Mouse (Mus musculus) hindbrain, postnatal 0 days (tissue): ENCODE measurements around the gene Trpv1. TPM values are rescaled to one million over a fixed set of nuclear protein-coding genes. Genes with fewer than 3 reads are reported as not detected.

Experiments used
- ATAC-seq: fragments of 200-750 bp; cut with Nextera tagmentation; 2 replicates; pipeline ENCODE4 v1.8.0; 2017; ENCODE audit warnings: mild to moderate bottlenecking, moderate TSS enrichment, moderate library complexity
- DNase-seq: peaks from one replicate; pipeline ENCODE4 v3.0.0-alpha.2; 2015; ENCODE audit warnings: low spot score
- H3K27ac ChIP-seq: fragments of 300-500 bp; sonication (generic); 2 replicates; pipeline ENCODE4 v1.5.1; 2014; ENCODE audit warnings: mild to moderate bottlenecking
- H3K27me3 ChIP-seq: fragments of 300-500 bp; sonication (generic); 2 replicates; pipeline ENCODE4 v1.6.1; 2014; ENCODE audit warnings: low read length, mixed read lengths; ENCODE audit not compliant: insufficient read depth
- H3K36me3 ChIP-seq: fragments of 300-500 bp; sonication (generic); 2 replicates; pipeline ENCODE4 v1.6.1; 2014; ENCODE audit warnings: low read length, mixed read lengths; ENCODE audit not compliant: insufficient read depth
- H3K4me1 ChIP-seq: fragments of 300-500 bp; sonication (generic); 2 replicates; pipeline ENCODE4 v1.6.1; 2014; ENCODE audit warnings: antibody characterized with exemption, low read length, mixed read lengths; ENCODE audit not compliant: insufficient read depth
- H3K4me2 ChIP-seq: fragments of 300-500 bp; sonication (generic); 2 replicates; pipeline ENCODE4 v1.6.1; 2014; ENCODE audit warnings: low read depth, mild to moderate bottlenecking, low read length, moderate library complexity, mixed read lengths
- H3K4me3 ChIP-seq: fragments of 300-500 bp; sonication (generic); 2 replicates; pipeline ENCODE4 v1.5.1; 2014; ENCODE audit warnings: low read length
- H3K9ac ChIP-seq: fragments of 300-500 bp; sonication (generic); replicated peaks from 2 replicates; pipeline ENCODE4 v1.6.1; 2014; ENCODE audit warnings: mild to moderate bottlenecking, low read length, moderate library complexity, mixed read lengths
- H3K9me3 ChIP-seq: fragments of 300-500 bp; sonication (generic); 2 replicates; pipeline ENCODE4 v1.6.1; 2016; ENCODE audit warnings: low read length, mixed read lengths
- CTCF ChIP-seq: IDR thresholded peaks from 2 replicates; pipeline ENCODE4 v1.5.1; 2016; ENCODE audit warnings: antibody characterized with exemption, control low read depth, low read depth
- WGBS: fragments of 180-500 bp; shearing (Covaris S2); extraction: QIAGEN DNeasy Blood & Tissue Kit; methylation state at CpG from one replicate; pipeline ENCODE4 v1.1.7; 2014; 5-methylcytosine and 5-hydroxymethylcytosine counted together
- polyA plus RNA-seq: library from polyadenylated mRNA; unstranded; fragments of >200 nt; fragmentation: Nextera tagmentation; extraction: Ambion mirVana; gene quantifications from 2 replicates; pipeline ENCODE4 v1.2.1, GENCODE M21; 2015
- total RNA-seq: library from RNA; depleted of rRNA; stranded (reverse); fragments of >200 nt; gene quantifications from 2 replicates; pipeline ENCODE4 v1.2.3, GENCODE M21; 2014; rRNA removed

Gene Trpv1
- total and polyA plus RNA-seq, 2 experiments from 2014 or later = 0.29 to 0.63 TPM

GRCm38 (mm10) chr11:73280710-73281109 is 46.6 kb downstream of the Trpv1 start:
- Histone ChIP-seq H3K4me2 (peak overlapping the region; percentile 50; the same call in 1 of the 2 replicates), H3K27me3 (no peaks in the 10 kb centered on the region), H3K36me3 (no peaks in the 10 kb centered on the region), H3K4me3 (no peak overlapping the region), H3K9ac (no peak overlapping the region), H3K9me3 (no peaks in the 10 kb centered on the region), H3K4me1 (no peaks in the 10 kb centered on the region), H3K27ac (no peak overlapping the region)
- ATAC-seq (no peak), DNase-seq (no peak)
- no peak for TF ChIP-seq CTCF
- WGBS = 53% methylated on average over 5 of the region's 5 CpGs

GRCm38 (mm10) chr11:73281528-73282027 is 47.5 kb downstream of the Trpv1 start:
- no peaks in the 10 kb centered on the region for H3K4me1 ChIP-seq
- peak overlapping the region; percentile 51; the same call in 1 of the 2 replicates for H3K27ac ChIP-seq
- ATAC-seq = peak; percentile 97
- TF ChIP-seq CTCF = peak; percentile 79
- H3K9me3 ChIP-seq = no peaks in the 10 kb centered on the region
- H3K4me3 ChIP-seq = peak overlapping the region; percentile 34
- DNase-seq = peak; percentile 85
- no peaks in the 10 kb centered on the region for H3K36me3 ChIP-seq
- no peaks in the 10 kb centered on the region for H3K27me3 ChIP-seq
- WGBS = 3% methylated on average over 16 of the region's 16 CpGs
- H3K9ac ChIP-seq = peak overlapping the region; percentile 46
- peak overlapping the region; percentile 50 for H3K4me2 ChIP-seq

- Histone ChIP-seq H3K4me1 (no peaks in the 10 kb centered on the region), H3K4me3 (no peak overlapping the region), H3K27me3 (no peaks in the 10 kb centered on the region), H3K4me2 (no peak overlapping the region), H3K9me3 (no peaks in the 10 kb centered on the region), H3K9ac (no peak overlapping the region), H3K36me3 (no peaks in the 10 kb centered on the region), H3K27ac (no peak overlapping the region)
- DNase-seq = no peak
- TF ChIP-seq CTCF = no peak
- no peak for ATAC-seq
- WGBS = 72% methylated on average over 9 of the region's 9 CpGs
These were observed 49.3 kb downstream of the Trpv1 start for GRCm38 (mm10) chr11:73283369-73283768.

- H3K36me3 ChIP-seq = no peaks in the 10 kb centered on the region
- H3K27me3 ChIP-seq = no peaks in the 10 kb centered on the region
- no peak overlapping the region for H3K27ac ChIP-seq
- no peak for TF ChIP-seq CTCF
- no peaks in the 10 kb centered on the region for H3K9me3 ChIP-seq
- no peak overlapping the region for H3K4me3 ChIP-seq
- 60% methylated on average over 1 of the region's 1 CpGs for WGBS
- H3K4me1 ChIP-seq = no peaks in the 10 kb centered on the region
- no peak overlapping the region for H3K9ac ChIP-seq
- no peak for DNase-seq
- no peak for ATAC-seq
- no peak overlapping the region for H3K4me2 ChIP-seq
These were observed 49.8 kb downstream of the Trpv1 start for GRCm38 (mm10) chr11:73283926-73284325.

- no peak overlapping the region for H3K9ac ChIP-seq
These were observed 50.3 kb downstream of the Trpv1 start for GRCm38 (mm10) chr11:73284351-73284750.

GRCm38 (mm10) chr11:73289621-73290020 is 55.5 kb downstream of the Trpv1 start:
- no peak for TF ChIP-seq CTCF
- Histone ChIP-seq H3K4me1 (no peaks in the 10 kb centered on the region), H3K9ac (no peak overlapping the region), H3K27ac (no peak overlapping the region), H3K4me2 (no peak overlapping the region), H3K36me3 (no peaks in the 10 kb centered on the region), H3K27me3 (no peaks in the 10 kb centered on the region), H3K9me3 (no peaks in the 10 kb centered on the region), H3K4me3 (no peak overlapping the region)
- ATAC-seq (no peak), DNase-seq (no peak)
- 89% methylated on average over 1 of the region's 1 CpGs for WGBS

More at GRCm38 (mm10) chr11:73284351-73284750, 50.3 kb downstream of the Trpv1 start:
- H3K4me1 ChIP-seq = no peaks in the 10 kb centered on the region
- no peak overlapping the region for H3K4me3 ChIP-seq
- no peak for TF ChIP-seq CTCF
- DNase-seq (no peak), ATAC-seq (no peak)
- H3K9me3 ChIP-seq = no peaks in the 10 kb centered on the region
- H3K27ac ChIP-seq = no peak overlapping the region
- no peak overlapping the region for H3K4me2 ChIP-seq
- H3K27me3 ChIP-seq = no peaks in the 10 kb centered on the region
- H3K36me3 ChIP-seq = no peaks in the 10 kb centered on the region

- Histone ChIP-seq H3K36me3 (no peaks in the 10 kb centered on the region), H3K4me3 (no peak overlapping the region), H3K9me3 (no peaks in the 10 kb centered on the region), H3K4me1 (no peaks in the 10 kb centered on the region), H3K27ac (no peak overlapping the region), H3K4me2 (no peak overlapping the region), H3K9ac (no peak overlapping the region), H3K27me3 (no peaks in the 10 kb centered on the region)
- WGBS = 25% methylated on average over 2 of the region's 2 CpGs
- ATAC-seq = no peak
- no peak for DNase-seq
- TF ChIP-seq CTCF = no peak
These were observed 69.0 kb downstream of the Trpv1 start for GRCm38 (mm10) chr11:73303123-73303522.

Other genes starting within 250 kb of the Trpv1 start
- gene P2rx1, start 235.2 kb upstream of the Trpv1 start, total RNA-seq = 0.32 and 1.3 TPM in 2 replicates
- gene P2rx1, start 235.2 kb upstream of the Trpv1 start, polyA plus RNA-seq = 0.45 and 0.60 TPM in 2 replicates
- 27.4 and 32.5 TPM in 2 replicates for gene Camkk1, start 215.3 kb upstream of the Trpv1 start, total RNA-seq
- gene Camkk1, start 215.3 kb upstream of the Trpv1 start, polyA plus RNA-seq = 26.5 and 26.7 TPM in 2 replicates
- 5.2 and 6.9 TPM in 2 replicates for gene Ncbp3, start 186.5 kb upstream of the Trpv1 start, total RNA-seq
- gene Ncbp3, start 186.5 kb upstream of the Trpv1 start, polyA plus RNA-seq = 7.3 and 7.7 TPM in 2 replicates
- 0.16 and 0.18 TPM in 2 replicates for gene Itgae, start 143.7 kb upstream of the Trpv1 start, total RNA-seq
- gene Itgae, start 143.7 kb upstream of the Trpv1 start, polyA plus RNA-seq = 0.14 and 0.31 TPM in 2 replicates
- gene Haspin, start 96.0 kb upstream of the Trpv1 start, total RNA-seq = 1.8 and 3.3 TPM in 2 replicates
- gene Haspin, start 96.0 kb upstream of the Trpv1 start, polyA plus RNA-seq = 2.4 and 3.4 TPM in 2 replicates
- gene P2rx5, start 73.9 kb upstream of the Trpv1 start, total RNA-seq = 1.2 and 3.5 TPM in 2 replicates
- 0.48 and 0.97 TPM in 2 replicates for gene P2rx5, start 73.9 kb upstream of the Trpv1 start, polyA plus RNA-seq
- 113 and 156 TPM in 2 replicates for gene Emc6, start 57.3 kb upstream of the Trpv1 start, total RNA-seq
- gene Emc6, start 57.3 kb upstream of the Trpv1 start, polyA plus RNA-seq = 188 and 191 TPM in 2 replicates
- 34.7 and 46.4 TPM in 2 replicates for gene Tax1bp3, start 57.2 kb upstream of the Trpv1 start, total RNA-seq
- gene Tax1bp3, start 57.2 kb upstream of the Trpv1 start, polyA plus RNA-seq = 95.7 and 97.7 TPM in 2 replicates
- gene Ctns, start 35.2 kb upstream of the Trpv1 start, total RNA-seq = 20.2 and 20.9 TPM in 2 replicates
- gene Ctns, start 35.2 kb upstream of the Trpv1 start, polyA plus RNA-seq = 13.0 and 14.0 TPM in 2 replicates
- 2.2 and 3.4 TPM in 2 replicates for gene Shpk, start 34.8 kb upstream of the Trpv1 start, total RNA-seq
- 2.2 and 2.8 TPM in 2 replicates for gene Shpk, start 34.8 kb upstream of the Trpv1 start, polyA plus RNA-seq
- 0.36 and 0.52 TPM in 2 replicates for gene Trpv3, start 33.1 kb downstream of the Trpv1 start, total RNA-seq
- 0.24 and 0.30 TPM in 2 replicates for gene Trpv3, start 33.1 kb downstream of the Trpv1 start, polyA plus RNA-seq
- gene Aspa, start 95.3 kb downstream of the Trpv1 start, total RNA-seq = 5.9 and 7.8 TPM in 2 replicates
- 7.3 and 8.3 TPM in 2 replicates for gene Aspa, start 95.3 kb downstream of the Trpv1 start, polyA plus RNA-seq
- not detected in 2 replicates for gene Gm49340, start 95.4 kb downstream of the Trpv1 start, total RNA-seq
- gene Gm49340, start 95.4 kb downstream of the Trpv1 start, polyA plus RNA-seq = not detected in 2 replicates
- gene Spata22, start 95.4 kb downstream of the Trpv1 start, total RNA-seq = not detected in 2 replicates
- gene Spata22, start 95.4 kb downstream of the Trpv1 start, polyA plus RNA-seq = 0.33 and 0.34 TPM in 2 replicates
- not detected in 2 replicates for gene Olfr20, start 116.5 kb downstream of the Trpv1 start, total RNA-seq
- not detected in 2 replicates for gene Olfr20, start 116.5 kb downstream of the Trpv1 start, polyA plus RNA-seq
- gene Olfr376, start 137.0 kb downstream of the Trpv1 start, total RNA-seq = not detected in 2 replicates
- not detected in 2 replicates for gene Olfr376, start 137.0 kb downstream of the Trpv1 start, polyA plus RNA-seq
- not detected in 2 replicates for gene Olfr1, start 165.3 kb downstream of the Trpv1 start, total RNA-seq
- gene Olfr1, start 165.3 kb downstream of the Trpv1 start, polyA plus RNA-seq = not detected in 2 replicates
- gene Olfr378, start 194.2 kb downstream of the Trpv1 start, total RNA-seq = not detected in 2 replicates
- not detected in 2 replicates for gene Olfr378, start 194.2 kb downstream of the Trpv1 start, polyA plus RNA-seq
- not detected in 2 replicates for gene Olfr380, start 223.2 kb downstream of the Trpv1 start, total RNA-seq
- not detected in 2 replicates for gene Olfr380, start 223.2 kb downstream of the Trpv1 start, polyA plus RNA-seq